ENCODE assay signal across 8 mouse cellular contexts in the genomic region with DNA sequence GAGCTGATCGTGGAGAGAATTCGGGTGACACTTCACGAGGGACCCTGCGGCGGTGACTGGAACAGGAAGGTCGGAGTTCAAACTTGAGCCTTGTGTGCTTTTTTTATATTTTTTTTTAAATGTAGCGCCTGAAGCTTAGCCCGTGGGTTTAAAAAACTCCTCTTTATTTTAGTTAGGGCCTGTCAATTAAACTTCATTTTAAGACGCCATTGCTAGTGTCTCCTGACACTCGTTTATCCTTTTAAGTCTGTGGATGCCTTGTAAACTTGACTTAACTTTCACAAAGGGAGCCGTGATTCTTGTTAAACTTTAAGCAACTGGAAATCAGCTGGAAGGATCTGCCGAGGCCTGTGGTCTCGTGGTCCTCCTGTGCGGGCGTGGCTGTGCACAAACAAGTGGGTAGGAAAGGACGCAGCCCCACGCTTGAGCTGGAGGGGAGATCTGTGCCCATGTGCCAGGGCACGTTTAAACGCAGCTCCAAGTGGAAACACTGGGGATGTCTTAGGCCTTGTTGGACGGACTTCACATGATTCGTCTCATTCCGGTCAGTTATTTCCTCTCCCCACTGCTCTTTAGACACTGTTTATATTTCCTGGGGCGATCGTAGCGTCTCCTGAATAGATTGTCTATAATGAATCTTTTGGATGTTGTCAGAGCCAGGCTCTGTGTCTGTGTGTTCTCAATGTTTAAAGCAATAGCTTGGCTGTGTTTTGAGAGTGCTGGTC. TPM values are rescaled to one million over a fixed set of nuclear protein-coding genes. Genes with fewer than 3 reads are reported as not detected.
DNase-seq lines count a peak whose midpoint lies in the region; ATAC-seq and TF ChIP-seq lines count a peak whose summit lies in the region.

No protein-coding gene starts in this region.

- TF ChIP-seq POLR2A in embryonic fibroblast, embryonic 13.5 days (IDR thresholded peaks at IDR 0.05; ENCODE audit: low read depth, low read length): peak; percentile 25

- H3K36me3 ChIP-seq in limb, embryonic 10.5 days: no peaks in the 10 kb centered on the region

- H3K4me3 ChIP-seq in embryonic fibroblast, embryonic 13.5 days (ENCODE audit: insufficient read depth, low read length): peak overlapping the region; percentile 69
- peak overlapping the region; percentile 92 for H3K4me3 ChIP-seq in limb, embryonic 10.5 days

- no peaks in the 10 kb centered on the region for H3K27me3 ChIP-seq in limb, embryonic 10.5 days (ENCODE audit: low read depth, poor library complexity, severe bottlenecking)

- ATAC-seq in hematopoietic stem cell, adult 5-6 weeks (replicated peaks in 1 of 2; ENCODE audit: insufficient read depth in 1 of 2, low FRiP score in 2 of 2, low TSS enrichment in 1 of 2, low read depth in 1 of 2, poor library complexity in 2 of 2, severe bottlenecking in 2 of 2): peak; percentile 29 to 39; a peak in 2 of 4 replicates

- H3K4me1 ChIP-seq in embryonic fibroblast, embryonic 13.5 days (ENCODE audit: control insufficient read depth, insufficient read depth, low read length): peaks cover 8% of the 10 kb centered on the region
- H3K4me1 ChIP-seq in limb, embryonic 10.5 days: peaks cover 33% of the 10 kb centered on the region

- TF ChIP-seq CTCF in embryonic fibroblast, embryonic 13.5 days (IDR thresholded peaks at IDR 0.05; ENCODE audit: borderline replicate concordance, insufficient read depth, low read length): no peak

- peak; percentile 34 to 65 for DNase-seq in heart, adult 18-20 months
- no peak for DNase-seq in heart, postnatal 25 days (ENCODE audit: low spot score)
- DNase-seq in ZHBTc4 (ENCODE audit: low read depth, low spot score): peak; percentile 26
- DNase-seq in limb, embryonic 10.5 days (ENCODE audit: low spot score): peak; percentile 62
- DNase-seq in mesoderm, embryonic 11.5 days (ENCODE audit: low read depth, low spot score): peak; percentile 30
- DNase-seq in testis, postnatal 10 days (ENCODE audit: low spot score): peak; percentile 56

- H3K9me3 ChIP-seq in limb, embryonic 10.5 days (replicated peaks): no peaks in the 10 kb centered on the region

- peak overlapping the region; percentile 22 for H3K27ac ChIP-seq in embryonic fibroblast, embryonic 13.5 days (ENCODE audit: insufficient read depth, low read length)
- H3K27ac ChIP-seq in limb, embryonic 10.5 days: peak overlapping the region; percentile 93

- intact Hi-C loops in heart, postnatal 25 days (cut with DNase I): loop anchor here (2.0 to 10.0 kb wide), 4 partner anchors 60 to 362 kb away; partner anchors contain the start of genes Gadd45a and Mad2l1

- WGBS in limb, embryonic 10.5 days: under 1% methylated on average over 25 of the region's 25 CpGs

RNA-seq across cellular contexts. Expression of gene Gng12, which starts 0.9 kb away (rescaled TPM):
- 10 to 100 TPM; 36.9 to 41.9 TPM for total RNA-seq in heart, adult 18-20 months (2021)
- total RNA-seq in heart, postnatal 25 days (2021): 10 to 100 TPM; 44.5 TPM
- 246 and 251 TPM in 2 replicates for polyA plus RNA-seq in embryonic fibroblast, embryonic 13.5 days (2011; ENCODE audit: insufficient read length, low read depth, missing spikeins)
- total RNA-seq in hematopoietic stem cell, adult 5-6 weeks (2017): 50.3 and 83.1 TPM in 2 replicates
- 61.2 and 73.9 TPM in 2 replicates for polyA plus RNA-seq in limb, embryonic 10.5 days (2016; fragmentation: Nextera tagmentation; extraction: Ambion mirVana)
